Mouse (Mus musculus) right cerebral cortex, adult 2 months (tissue): ENCODE results near the gene Krtap16-1.

Experiments used
- DNase-seq, 2 experiments: peaks; one replicate each; pipeline ENCODE4 v3.0.0; 2021 to 2022; ENCODE audit warnings: low spot score in 2 of 2

The Krtap16-1 gene

DNA sequence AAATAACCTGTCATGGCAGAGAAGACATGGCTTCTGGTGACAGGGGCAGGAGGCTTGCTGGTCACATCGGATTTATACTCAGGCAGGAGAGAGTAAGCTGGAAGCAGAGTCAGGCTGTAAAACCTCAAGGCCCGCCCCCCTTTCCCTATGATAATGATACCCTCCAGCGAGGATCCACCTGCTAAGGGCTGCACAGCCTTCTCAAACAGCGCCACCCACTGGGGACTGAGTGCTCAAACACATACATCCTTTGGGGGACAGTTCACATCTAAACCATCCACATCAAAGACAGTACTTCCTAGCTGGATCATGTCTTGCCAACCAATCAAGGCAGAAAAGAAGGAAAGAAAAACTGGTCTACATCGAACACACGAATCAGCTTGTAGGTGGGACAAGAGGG is 22.2 kb downstream of the Krtap16-1 start:
- no peak for DNase-seq

- DNase-seq = no peak
Observed at GRCm38 (mm10) chr11:99948175-99948574, 38.2 kb downstream of the Krtap16-1 start, which contains the start of gene Krtap9-5. Gene Krtap9-5 (plus strand): TSS chr11:99948475.

DNA sequence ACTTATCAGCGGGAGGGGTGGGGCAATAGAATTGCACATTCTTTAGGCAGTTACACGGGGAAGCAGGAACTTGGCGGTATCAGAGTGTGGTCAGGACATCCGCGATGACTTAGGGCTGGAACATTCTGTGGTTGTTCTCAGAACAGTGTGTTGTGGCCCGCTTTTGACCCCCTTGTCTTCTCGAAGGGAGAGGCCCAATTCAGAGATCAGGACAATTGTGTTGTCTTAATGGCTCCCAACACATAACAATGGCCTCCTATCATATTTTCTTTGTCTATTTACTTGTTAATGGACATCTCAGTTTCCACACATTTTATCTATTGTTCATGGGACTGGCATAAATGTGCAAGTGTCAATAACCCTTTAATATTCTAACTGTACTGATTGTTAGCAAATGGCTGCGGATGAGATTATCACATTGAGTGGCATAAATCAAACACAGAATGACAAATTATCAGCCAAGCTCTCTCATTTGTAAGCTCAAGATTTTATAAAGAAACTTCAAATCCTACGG is 48.6 kb downstream of the Krtap16-1 start:
- no peak for DNase-seq

- no peak for DNase-seq
Observed at GRCm38 (mm10) chr11:99935991-99936390, 50.4 kb downstream of the Krtap16-1 start, which contains the start of gene Krtap31-2. Gene Krtap31-2 (plus strand): TSS chr11:99936291.
